Mouse (Mus musculus) ES-Bruce4 (cell line): ENCODE measurements around the gene Pter. TPM values are rescaled to one million over a fixed set of nuclear protein-coding genes. Genes with fewer than 3 reads are reported as not detected.

Experiments
- H3K27ac ChIP-seq: 2 replicates; pipeline ENCODE4 v1.5.1; 2012; ENCODE audit warnings: low read length, inconsistent platforms; ENCODE audit not compliant: insufficient read depth
- H3K27me3 ChIP-seq: 2 replicates; pipeline ENCODE4 v1.6.1; 2012; ENCODE audit warnings: mild to moderate bottlenecking, low read length, inconsistent platforms; ENCODE audit not compliant: control insufficient read depth, poor library complexity, insufficient read depth, severe bottlenecking
- H3K36me3 ChIP-seq: 2 replicates; pipeline ENCODE4 v1.6.1; 2012; ENCODE audit warnings: inconsistent platforms, mild to moderate bottlenecking, low read length, moderate library complexity; ENCODE audit not compliant: control insufficient read depth, poor library complexity, insufficient read depth, severe bottlenecking
- H3K4me1 ChIP-seq: one replicate; pipeline ENCODE4 v1.8.1; 2011; ENCODE audit warnings: low read length; ENCODE audit not compliant: control insufficient read depth, insufficient read depth
- H3K4me3 ChIP-seq: 2 replicates; pipeline ENCODE4 v1.5.1; 2011; ENCODE audit warnings: low read depth, mild to moderate bottlenecking, low read length
- H3K9ac ChIP-seq: 2 replicates; pipeline ENCODE4 v1.6.1; 2012; ENCODE audit warnings: low read depth, mild to moderate bottlenecking, inconsistent platforms; ENCODE audit not compliant: poor library complexity, severe bottlenecking
- H3K9me3 ChIP-seq: replicated peaks from 2 replicates; pipeline ENCODE4 v1.6.1; 2012; ENCODE audit warnings: mild to moderate bottlenecking, low read length, inconsistent platforms; ENCODE audit not compliant: control insufficient read depth, poor library complexity, insufficient read depth, severe bottlenecking
- CTCF ChIP-seq: IDR thresholded peaks from one replicate; pipeline ENCODE4 v1.8.1; 2011; ENCODE audit warnings: low read depth, low read length
- EP300 ChIP-seq: IDR thresholded peaks from 2 replicates; pipeline ENCODE4 v1.6.1; 2011; ENCODE audit warnings: low read depth, low read length; ENCODE audit not compliant: insufficient read depth
- POLR2A ChIP-seq: IDR thresholded peaks from one replicate; pipeline ENCODE4 v1.8.1; 2011; ENCODE audit warnings: low read length; ENCODE audit not compliant: insufficient read depth
- polyA plus RNA-seq: library from polyadenylated mRNA; stranded (reverse); fragments of >200 nt; gene quantifications from 2 replicates; pipeline ENCODE4 v1.2.4, GENCODE M21; 2011; ENCODE audit warnings: low read depth; ENCODE audit not compliant: missing spikeins, insufficient read depth, insufficient read length

Pter gene
- polyA plus RNA-seq: 8.7 and 9.3 TPM in 2 replicates

DNA sequence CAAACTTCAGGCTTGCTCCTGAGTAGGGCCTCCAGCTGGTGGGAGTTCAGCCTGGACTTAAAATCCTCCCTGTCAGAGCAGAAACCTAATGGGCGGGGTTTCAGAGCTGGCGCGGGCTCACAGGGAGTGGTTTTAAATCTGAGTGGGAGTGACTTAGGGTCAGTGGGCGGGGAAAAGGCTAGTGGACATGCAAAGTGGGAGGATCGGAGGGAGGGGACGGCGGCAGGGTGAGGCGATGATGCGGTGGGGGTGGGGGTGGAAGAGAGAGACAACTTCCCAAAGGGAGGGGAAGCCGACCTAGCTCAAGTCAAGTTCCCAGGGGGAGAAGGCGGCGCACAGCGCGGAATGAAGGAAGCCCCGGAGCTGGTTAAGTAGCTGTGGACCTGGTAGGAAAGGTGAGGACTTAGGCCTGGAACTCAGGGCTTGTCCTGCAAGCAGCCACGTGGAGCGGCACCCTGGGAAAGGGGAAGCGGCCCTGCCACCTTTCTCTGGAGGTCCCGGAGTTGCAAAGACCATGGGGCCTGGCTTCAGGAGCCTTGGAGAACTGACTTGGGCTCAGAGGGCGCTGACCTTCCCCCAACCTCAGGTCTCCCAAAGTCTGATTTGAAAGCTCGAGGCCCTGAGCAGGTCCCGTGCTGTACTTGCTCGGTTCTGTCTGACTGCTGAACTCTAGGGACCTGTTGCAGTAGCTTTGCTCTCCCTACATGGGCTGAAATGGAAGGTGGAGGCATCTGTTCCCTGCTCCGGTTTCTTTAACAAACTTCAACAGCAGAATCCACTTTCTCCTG is at the start of gene Pter:
TSS of gene Pter (plus strand) at position 238 of the 788 bp plus-strand sequence.
- TF ChIP-seq CTCF (no peak), EP300 (no peak), POLR2A (no peak)
- H3K9me3 ChIP-seq: no peaks in the 10 kb centered on the region
- no peak within 1 kb of the TSS for H3K27ac ChIP-seq
- H3K4me3 ChIP-seq: peak within 1 kb of the TSS; percentile 58
- no peaks in the 10 kb centered on the region for H3K4me1 ChIP-seq
- no peaks in the 10 kb centered on the region for H3K27me3 ChIP-seq
- H3K36me3 ChIP-seq: no peaks in the 10 kb centered on the region
- peak within 1 kb of the TSS; percentile 58 for H3K9ac ChIP-seq

DNA sequence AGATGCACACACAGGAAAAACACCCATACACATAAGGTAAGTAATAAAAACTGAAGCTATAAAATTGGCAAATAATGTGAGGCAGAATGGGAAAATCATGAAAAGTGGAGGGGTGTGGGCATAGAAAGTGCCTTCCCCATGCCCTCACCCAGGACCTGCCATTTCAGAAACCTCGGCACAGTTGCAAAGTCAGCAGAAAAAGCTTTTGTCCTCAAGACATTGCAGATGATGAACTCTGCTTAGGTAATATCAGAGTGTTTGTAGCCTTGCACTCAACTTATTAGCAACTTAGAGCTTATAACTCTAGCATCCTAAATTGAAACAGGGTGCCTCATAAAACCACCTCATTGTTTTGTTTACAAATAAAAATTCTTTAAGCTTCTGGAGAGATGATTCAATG is 49.6 kb upstream of the Pter start:
- Histone ChIP-seq H3K9ac (no peak overlapping the region), H3K36me3 (no peaks in the 10 kb centered on the region), H3K4me3 (no peak overlapping the region), H3K27me3 (no peaks in the 10 kb centered on the region), H3K27ac (no peak overlapping the region), H3K4me1 (no peaks in the 10 kb centered on the region), H3K9me3 (no peaks in the 10 kb centered on the region)
- TF ChIP-seq CTCF: no peak
- TF ChIP-seq POLR2A: no peak
- TF ChIP-seq EP300: no peak

DNA sequence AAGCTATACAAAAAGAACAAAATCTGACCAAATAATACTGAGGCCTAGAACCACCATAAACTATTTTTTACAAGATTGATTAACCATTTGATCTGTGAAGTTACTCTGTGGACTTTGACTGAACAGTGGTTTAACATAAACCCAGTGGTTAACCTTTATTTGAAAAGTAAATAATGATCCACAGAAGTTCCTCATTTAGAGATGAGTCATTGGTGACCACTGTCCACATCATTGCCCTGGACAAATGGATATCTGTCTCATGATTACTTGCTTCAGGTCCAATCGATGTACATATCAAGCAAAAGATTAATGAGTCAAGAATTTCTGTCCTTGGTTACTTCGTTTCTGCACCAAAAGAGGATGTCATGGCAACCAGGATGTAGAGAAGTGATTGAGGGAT is 44.3 kb upstream of the Pter start:
- H3K4me1 ChIP-seq: no peaks in the 10 kb centered on the region
- TF ChIP-seq POLR2A (no peak), CTCF (no peak), EP300 (no peak)
- no peaks in the 10 kb centered on the region; the same call in 1 of the 2 replicates for H3K27me3 ChIP-seq
- no peak overlapping the region for H3K4me3 ChIP-seq
- no peak overlapping the region for H3K27ac ChIP-seq
- H3K9me3 ChIP-seq: no peaks in the 10 kb centered on the region; the same call in 1 of the 2 replicates
- H3K36me3 ChIP-seq: no peaks in the 10 kb centered on the region
- H3K9ac ChIP-seq: no peak overlapping the region

DNA sequence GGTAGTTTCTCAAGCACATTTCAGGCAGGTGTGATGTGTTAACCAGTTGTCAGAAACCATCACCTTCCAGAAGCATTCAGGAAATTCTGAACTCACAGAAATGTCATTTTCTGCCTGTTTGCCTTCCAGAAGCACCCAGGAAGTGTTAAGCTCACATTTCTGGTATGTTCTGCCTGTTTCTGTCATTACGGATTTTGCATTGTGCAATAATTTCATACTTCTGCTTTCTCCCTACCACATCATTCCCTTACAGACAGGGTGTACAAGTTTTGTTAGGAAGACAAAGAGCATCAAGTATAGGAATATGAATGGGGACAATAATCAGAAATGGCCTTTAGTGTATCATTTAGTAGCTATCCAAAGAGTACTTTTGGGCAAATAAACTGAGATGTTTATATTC is 42.8 kb upstream of the Pter start:
- no peak overlapping the region for H3K9ac ChIP-seq
- TF ChIP-seq POLR2A (no peak), EP300 (no peak), CTCF (no peak)
- H3K36me3 ChIP-seq: no peaks in the 10 kb centered on the region
- H3K4me1 ChIP-seq: no peaks in the 10 kb centered on the region
- no peak overlapping the region for H3K27ac ChIP-seq
- H3K27me3 ChIP-seq: no peaks in the 10 kb centered on the region; the same call in 1 of the 2 replicates
- no peak overlapping the region for H3K4me3 ChIP-seq
- no peaks in the 10 kb centered on the region; the same call in 1 of the 2 replicates for H3K9me3 ChIP-seq

DNA sequence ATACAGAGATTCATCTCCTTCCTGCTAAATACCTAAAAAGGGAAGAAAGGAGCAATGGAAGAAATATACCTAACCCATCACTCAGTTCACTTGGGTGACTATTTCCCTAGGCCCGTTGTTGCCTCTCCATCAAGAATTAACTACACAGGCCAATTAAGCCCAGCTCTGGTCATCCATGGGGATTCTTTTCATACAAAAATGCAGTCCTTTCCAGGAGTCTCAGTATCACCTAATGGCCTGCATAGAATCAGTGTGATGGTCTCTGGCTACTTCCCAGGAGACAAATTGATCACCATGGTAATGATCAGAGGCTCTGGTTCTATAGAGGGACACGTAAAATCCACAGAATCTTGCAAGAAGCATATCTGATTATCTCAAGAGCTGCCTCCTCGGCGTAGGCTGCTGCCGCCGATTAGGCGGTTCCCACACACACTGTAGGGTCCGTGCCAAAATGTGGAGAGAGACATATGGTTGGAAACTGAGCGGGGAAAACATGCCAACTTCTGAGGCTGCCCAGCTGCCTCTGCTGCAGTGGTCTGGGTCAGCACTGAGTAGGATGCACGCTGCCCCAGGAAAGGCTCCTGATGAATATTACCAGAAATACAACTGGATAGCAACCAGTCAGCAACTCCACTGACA is 40.4 kb upstream of the Pter start:
- H3K4me3 ChIP-seq: no peak overlapping the region
- no peaks in the 10 kb centered on the region; the same call in 1 of the 2 replicates for H3K9me3 ChIP-seq
- no peak for TF ChIP-seq CTCF
- TF ChIP-seq POLR2A: no peak
- TF ChIP-seq EP300: no peak
- no peaks in the 10 kb centered on the region for H3K4me1 ChIP-seq
- no peaks in the 10 kb centered on the region for H3K36me3 ChIP-seq
- no peak overlapping the region for H3K9ac ChIP-seq
- no peak overlapping the region for H3K27ac ChIP-seq
- H3K27me3 ChIP-seq: no peaks in the 10 kb centered on the region; the same call in 1 of the 2 replicates

DNA sequence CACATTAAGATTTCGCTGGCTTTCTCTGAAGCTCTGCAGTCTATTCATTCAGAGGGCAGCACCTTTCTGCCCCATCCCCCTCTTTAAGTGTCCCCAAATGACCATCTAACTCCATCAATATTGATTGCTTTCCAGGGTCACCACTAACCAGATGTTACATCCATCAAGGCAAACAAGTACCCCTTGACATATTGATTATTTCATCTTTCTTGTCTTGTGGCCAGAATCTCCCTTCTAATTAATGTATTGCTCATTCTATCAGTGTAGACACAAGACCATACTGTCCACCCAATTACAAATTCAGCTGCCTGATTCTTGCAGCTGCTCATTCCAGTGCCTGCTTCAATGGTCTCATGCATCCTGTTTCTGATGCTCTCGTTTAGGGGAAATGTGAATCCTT is 36.8 kb upstream of the Pter start:
- Histone ChIP-seq H3K9ac (no peak overlapping the region), H3K27ac (no peak overlapping the region), H3K4me1 (no peaks in the 10 kb centered on the region), H3K36me3 (no peaks in the 10 kb centered on the region), H3K27me3 (no peaks in the 10 kb centered on the region), H3K4me3 (no peak overlapping the region), H3K9me3 (no peaks in the 10 kb centered on the region)
- TF ChIP-seq CTCF (no peak), EP300 (no peak), POLR2A (no peak)
